Mouse (Mus musculus) E14TG2a.4 (cell line): ENCODE results near the gene Yjefn3.

Experiments
- CTCF ChIP-seq: conservative IDR thresholded peaks from 2 replicates; pipeline ENCODE4 v1.5.1; 2014; ENCODE audit warnings: low read length
- NANOG ChIP-seq: IDR thresholded peaks from 2 replicates; pipeline ENCODE4 v1.6.1; 2014; ENCODE audit warnings: borderline replicate concordance, low read length, mixed read lengths

DNA sequence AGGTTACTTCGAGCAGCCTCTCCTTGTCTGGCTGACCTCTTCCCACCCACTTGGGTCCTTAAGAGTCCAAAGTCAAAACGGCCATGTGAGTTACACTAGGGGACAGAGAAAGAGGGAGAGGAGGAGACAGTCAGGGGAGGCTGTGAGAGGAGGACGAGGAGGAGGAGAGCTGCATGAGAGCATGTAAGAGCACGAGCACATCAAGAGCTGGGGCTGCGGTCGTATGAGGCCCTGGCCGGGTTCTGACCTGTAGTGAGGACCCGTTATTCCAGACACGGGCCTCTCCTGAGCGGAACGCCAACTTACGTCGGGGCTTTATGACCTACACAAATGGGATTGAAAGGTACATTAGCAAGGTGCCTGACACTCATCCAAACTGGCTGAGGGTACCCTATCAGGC lies 9.4 kb upstream of the Yjefn3 start:
- TF ChIP-seq CTCF (no peak), NANOG (no peak)
